8 mouse cellular contexts compared by ENCODE assay signal in the genomic region with DNA sequence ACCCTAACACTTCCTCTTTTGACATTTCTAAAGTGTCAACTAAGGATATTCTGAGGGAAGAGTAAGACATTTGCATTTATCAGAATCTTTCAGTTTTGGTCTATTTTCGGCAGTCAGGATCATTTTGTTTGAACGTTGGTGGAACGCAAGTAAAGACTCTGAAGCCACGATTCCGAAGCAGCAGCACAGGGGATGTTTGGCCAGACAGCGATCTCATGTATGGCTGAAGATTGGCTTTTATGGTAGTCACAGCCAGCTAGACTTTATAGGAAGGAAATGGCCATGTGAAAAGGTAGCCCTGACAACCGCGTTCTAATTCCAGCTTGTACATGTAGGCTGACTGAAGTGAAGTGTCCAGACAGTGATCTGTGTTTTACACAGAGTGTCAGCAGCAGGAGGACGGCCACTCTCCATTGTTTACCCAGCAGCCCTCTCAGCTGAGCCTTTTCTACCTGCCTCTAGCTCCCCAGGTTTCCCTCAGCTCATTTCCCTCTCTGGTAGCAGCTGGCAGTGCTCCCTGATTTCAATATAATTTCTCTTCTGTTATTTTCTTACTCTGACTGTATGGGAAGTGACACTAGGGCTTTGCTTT. TPM values are rescaled to one million over a fixed set of nuclear protein-coding genes. Genes with fewer than 3 reads are reported as not detected.
DNase-seq lines count a peak whose midpoint lies in the region; ATAC-seq and TF ChIP-seq lines count a peak whose summit lies in the region.
"Not testable (repeated sequence)": the region's sequence is repeated elsewhere in the genome, so short reads cannot be mapped to it uniquely, and the experiment has no call there.

No protein-coding gene starts in this region.

- TF ChIP-seq POLR2A in liver, adult 2 months (IDR thresholded peaks at IDR 0.05; ENCODE audit: extremely low read depth, insufficient read depth, low read length) = not testable (repeated sequence)

- not testable (repeated sequence) for H3K79me2 ChIP-seq in C2C12 (ENCODE audit: control insufficient read depth, insufficient read depth); liver, adult 2 months (ENCODE audit: control insufficient read depth, insufficient read depth, low read length)

- peak overlapping the region; percentile 39 for H3K4me3 ChIP-seq in C2C12 (ENCODE audit: insufficient read depth, poor library complexity, severe bottlenecking)
- peak overlapping the region; percentile 52 for H3K4me3 ChIP-seq in forebrain, embryonic 11.5 days (ENCODE audit: low read depth, low read length)
- peak overlapping the region; percentile 50 for H3K4me3 ChIP-seq in heart, embryonic 13.5 days
- H3K4me3 ChIP-seq in intestine, embryonic 16.5 days (ENCODE audit: low read length) = peak overlapping the region; percentile 58
- H3K4me3 ChIP-seq in liver, adult 2 months (ENCODE audit: insufficient read depth, low read depth, low read length) = peak overlapping the region; percentile 46; the same call in 1 of the 2 replicates
- H3K4me3 ChIP-seq in megakaryocyte, embryonic 14.5 days (replicated peaks) = peak overlapping the region; percentile 85
- peak overlapping the region; percentile 45 for H3K4me3 ChIP-seq in neural tube, embryonic 13.5 days

- H3ac ChIP-seq in C2C12 (ENCODE audit: control insufficient read depth, insufficient read length, low read depth) = not testable (repeated sequence)

- H3K4me1 ChIP-seq in forebrain, embryonic 11.5 days (replicated peaks; ENCODE audit: control insufficient read depth, insufficient read depth, low read length); heart, embryonic 13.5 days; intestine, embryonic 16.5 days (ENCODE audit: control insufficient read depth, insufficient read depth, low read length); liver, adult 2 months (ENCODE audit: control insufficient read depth, insufficient read depth, low read length): not testable (repeated sequence)
- H3K4me1 ChIP-seq in megakaryocyte, embryonic 14.5 days = peaks cover 12% of the 10 kb centered on the region
- peaks cover 19% of the 10 kb centered on the region for H3K4me1 ChIP-seq in neural tube, embryonic 13.5 days (replicated peaks)

- H3K79me3 ChIP-seq in C2C12 (ENCODE audit: low read depth) = not testable (repeated sequence)

- WGBS in forebrain, embryonic 11.5 days = 17% methylated on average over 8 of the region's 9 CpGs
- WGBS in heart, embryonic 13.5 days = 6% methylated on average over 9 of the region's 9 CpGs
- WGBS in intestine, embryonic 16.5 days = 2% methylated on average over 8 of the region's 9 CpGs
- 3% methylated on average over 9 of the region's 9 CpGs for WGBS in liver, adult 2 months
- WGBS in neural tube, embryonic 13.5 days = 9% methylated on average over 9 of the region's 9 CpGs

- H3K36me3 ChIP-seq in C2C12 (ENCODE audit: control insufficient read depth, insufficient read depth); forebrain, embryonic 11.5 days (ENCODE audit: control insufficient read depth, insufficient read depth, low read length); intestine, embryonic 16.5 days (ENCODE audit: control insufficient read depth, insufficient read depth, low read length); liver, adult 2 months (ENCODE audit: control insufficient read depth, insufficient read depth, low read length); megakaryocyte, embryonic 14.5 days (replicated peaks; ENCODE audit: low read length): not testable (repeated sequence)
- H3K36me3 ChIP-seq in heart, embryonic 13.5 days = peaks cover 14% of the 10 kb centered on the region
- H3K36me3 ChIP-seq in neural tube, embryonic 13.5 days = peaks cover 19% of the 10 kb centered on the region

- H3K27ac ChIP-seq in forebrain, embryonic 11.5 days (ENCODE audit: low read depth, low read length); liver, adult 2 months (replicated peaks; ENCODE audit: insufficient read depth, low read depth, low read length): not testable (repeated sequence)
- peak overlapping the region; percentile 48 for H3K27ac ChIP-seq in heart, embryonic 13.5 days (replicated peaks)
- peak overlapping the region; percentile 79; the same call in 1 of the 2 replicates for H3K27ac ChIP-seq in intestine, embryonic 16.5 days (ENCODE audit: low read length)
- peak overlapping the region; percentile 87 for H3K27ac ChIP-seq in neural tube, embryonic 13.5 days (replicated peaks)

- H3K27me3 ChIP-seq in C2C12 (ENCODE audit: control insufficient read depth, insufficient read depth, insufficient read length); forebrain, embryonic 11.5 days (ENCODE audit: control insufficient read depth, insufficient read depth, low read length); heart, embryonic 13.5 days (replicated peaks); intestine, embryonic 16.5 days (replicated peaks; ENCODE audit: control insufficient read depth, insufficient read depth, low read length); liver, adult 2 months (ENCODE audit: control insufficient read depth, insufficient read depth, low read length); megakaryocyte, embryonic 14.5 days (replicated peaks); neural tube, embryonic 13.5 days: not testable (repeated sequence)

- not testable (repeated sequence) for TF ChIP-seq CTCF in C2C12 (IDR thresholded peaks at IDR 0.05; ENCODE audit: control insufficient read depth, insufficient read depth, insufficient read length); liver, adult 2 months (IDR thresholded peaks at IDR 0.05; ENCODE audit: low read depth, low read length)

- H3K4me2 ChIP-seq in forebrain, embryonic 11.5 days (ENCODE audit: low read depth, low read length, severe bottlenecking) = peak overlapping the region; percentile 44
- H3K4me2 ChIP-seq in heart, embryonic 13.5 days = peak overlapping the region; percentile 67
- peak overlapping the region; percentile 57 for H3K4me2 ChIP-seq in intestine, embryonic 16.5 days (ENCODE audit: low read depth, low read length)
- peak overlapping the region; percentile 58 for H3K4me2 ChIP-seq in neural tube, embryonic 13.5 days

- peak; percentile 29; the same call in 1 of the 2 replicates for ATAC-seq in forebrain, embryonic 11.5 days (replicated peaks; ENCODE audit: low FRiP score)
- not testable (repeated sequence) for ATAC-seq in heart, embryonic 13.5 days (ENCODE audit: extremely low read depth, insufficient number of reproducible peaks, low FRiP score, low TSS enrichment)
- ATAC-seq in intestine, embryonic 16.5 days = peak; percentile 49
- peak; percentile 66 for ATAC-seq in neural tube, embryonic 13.5 days (ENCODE audit: low read depth)

- H3K9me3 ChIP-seq in forebrain, embryonic 11.5 days (ENCODE audit: control insufficient read depth, low read length); heart, embryonic 13.5 days; intestine, embryonic 16.5 days (ENCODE audit: control insufficient read depth, low read length); megakaryocyte, embryonic 14.5 days; neural tube, embryonic 13.5 days: not testable (repeated sequence)

- peak overlapping the region; percentile 75 for H3K9ac ChIP-seq in forebrain, embryonic 11.5 days (ENCODE audit: low read length)
- peak overlapping the region; percentile 73 for H3K9ac ChIP-seq in heart, embryonic 13.5 days
- peak overlapping the region; percentile 74 for H3K9ac ChIP-seq in intestine, embryonic 16.5 days (ENCODE audit: low read depth, low read length)
- H3K9ac ChIP-seq in liver, adult 2 months (ENCODE audit: low read depth, low read length) = peak overlapping the region; percentile 71
- H3K9ac ChIP-seq in neural tube, embryonic 13.5 days = peak overlapping the region; percentile 74

- DNase-seq in cerebellum, postnatal 14 days = peak; percentile 40 to 47
- DNase-seq in forebrain, embryonic 11.5 days (ENCODE audit: low spot score); liver, adult 2 months (ENCODE audit: extremely low read depth, low read depth, low spot score): not testable (repeated sequence)

RNA-seq across cellular contexts. Expression of a gene that starts 0.6 kb away (rescaled TPM):
- polyA plus RNA-seq in C2C12 (2012; fragmentation: generic; extraction: Trizol) = 232 TPM
- polyA plus RNA-seq in forebrain, embryonic 11.5 days (2014; fragmentation: Nextera tagmentation; extraction: Ambion mirVana) = 530 and 544 TPM in 2 replicates
- 393 and 431 TPM in 2 replicates for polyA plus RNA-seq in heart, embryonic 13.5 days (2015; fragmentation: Nextera tagmentation; extraction: Ambion mirVana)
- polyA plus RNA-seq in intestine, embryonic 16.5 days (2015; fragmentation: Nextera tagmentation; extraction: Ambion mirVana) = 546 and 548 TPM in 2 replicates
- 44.4 and 56.6 TPM in 2 replicates for total RNA-seq in liver, adult 2 months (2014; rRNA removed)
- polyA plus RNA-seq in liver, adult 2 months (2012; rRNA removed) = 37.4 and 51.4 TPM in 2 replicates
- polyA plus RNA-seq in megakaryocyte, embryonic 14.5 days (2012; ENCODE audit: insufficient read depth, low replicate concordance) = 10.9 and 24.4 TPM in 2 replicates
- polyA plus RNA-seq in neural tube, embryonic 13.5 days (2015; fragmentation: Nextera tagmentation; extraction: Ambion mirVana) = 1,347 and 1,481 TPM in 2 replicates
